Mouse (Mus musculus) G1E (cell line): ENCODE measurements around the gene Tmem214. TPM values are rescaled to one million over a fixed set of nuclear protein-coding genes. Genes with fewer than 3 reads are reported as not detected.

Experiments used
- ATAC-seq: 2 replicates; pipeline ENCODE4 v1.8.0; 2016; ENCODE audit warnings: mild to moderate bottlenecking; ENCODE audit not compliant: insufficient number of reproducible peaks, poor library complexity, low FRiP score, severe bottlenecking; ENCODE audit errors: extremely low read depth
- DNase-seq: peaks from one replicate; pipeline ENCODE4 v3.0.0; 2012; ENCODE audit warnings: low spot score
- H3K27me3 ChIP-seq: 2 replicates; pipeline ENCODE4 v1.6.1; 2012; ENCODE audit warnings: mild to moderate bottlenecking, low read length, inconsistent platforms; ENCODE audit not compliant: insufficient read depth
- H3K36me3 ChIP-seq: replicated peaks from 2 replicates; pipeline ENCODE3; 2012; ENCODE audit warnings: mild to moderate bottlenecking, inconsistent platforms
- H3K4me1 ChIP-seq: 2 replicates; pipeline ENCODE4 v1.6.1; 2012; ENCODE audit warnings: low read depth, low read length, inconsistent platforms, mixed read lengths; ENCODE audit not compliant: insufficient read depth
- H3K4me3 ChIP-seq: 2 replicates; pipeline ENCODE4 v1.5.1; 2012; ENCODE audit warnings: low read depth, mild to moderate bottlenecking, inconsistent platforms, low read length, moderate library complexity, mixed read lengths
- H3K9me3 ChIP-seq: replicated peaks from 2 replicates; pipeline ENCODE4 v1.6.1; 2012; ENCODE audit warnings: inconsistent platforms
- CTCF ChIP-seq: IDR thresholded peaks from 2 replicates; pipeline ENCODE4 v1.5.1; 2012; ENCODE audit warnings: low read depth, low read length, inconsistent platforms, mixed read lengths
- GATA1 ChIP-seq: IDR thresholded peaks from 2 replicates; pipeline ENCODE4 v1.6.1; 2012; ENCODE audit warnings: borderline replicate concordance, low read length, inconsistent platforms, mixed read lengths
- GATA2 ChIP-seq: IDR thresholded peaks from 2 replicates; pipeline ENCODE4 v1.6.1; 2012; ENCODE audit warnings: low read depth, low read length, inconsistent platforms, borderline replicate concordance
- POLR2AphosphoS5 ChIP-seq: IDR thresholded peaks from 2 replicates; pipeline ENCODE4 v1.6.1; 2012; ENCODE audit warnings: low read depth, low read length, inconsistent platforms; ENCODE audit not compliant: insufficient replicate concordance
- TAL1 ChIP-seq: conservative IDR thresholded peaks from 2 replicates; pipeline ENCODE4 v1.6.1; 2012; ENCODE audit warnings: low read depth, low read length, inconsistent platforms, mixed read lengths
- polyA plus RNA-seq: library from polyadenylated mRNA; stranded (reverse); fragments of >175 nt; gene quantifications from 2 replicates; pipeline ENCODE4 v1.2.3, GENCODE M21; 2012
- total RNA-seq, 2 experiments: library from RNA; stranded (forward) in 1 of 2; stranded (reverse) in 1 of 2; fragments of 200-1000 nt in 1 of 2; fragments of >200 nt in 1 of 2; fragmentation: Nextera tagmentation in 1 of 2; gene quantifications; 2 replicates each; pipeline ENCODE4 v1.2.3; 2014 to 2017

The Tmem214 gene
- total RNA-seq (2014; fragmentation: Nextera tagmentation), result 17.9 and 36.0 TPM in 2 replicates
- 19.2 and 19.6 TPM in 2 replicates for total RNA-seq (2017)
- 21.5 and 26.7 TPM in 2 replicates for polyA plus RNA-seq

GRCm38 (mm10) chr5:30867712-30868111 is at the start of gene Tmem214:
Tmem214 (plus strand) TSS chr5:30868012.
- no peak for ATAC-seq
- peaks cover 28% of the 10 kb centered on the region for H3K27me3 ChIP-seq
- TF ChIP-seq GATA1 (no peak), CTCF (no peak), POLR2AphosphoS5 (no peak), GATA2 (no peak), TAL1 (no peak)
- no peak for DNase-seq
- H3K4me1 ChIP-seq, result peaks cover 42% of the 10 kb centered on the region
- H3K9me3 ChIP-seq, result no peaks in the 10 kb centered on the region
- H3K4me3 ChIP-seq, result no peak within 1 kb of the TSS; the same call in 1 of the 2 replicates
- H3K36me3 ChIP-seq, result peaks cover 22% of the 10 kb centered on the region

- ATAC-seq, result no peak
- TF ChIP-seq TAL1, result no peak
- TF ChIP-seq POLR2AphosphoS5, result no peak
- TF ChIP-seq CTCF, result no peak
- TF ChIP-seq GATA1, result no peak
- TF ChIP-seq GATA2, result no peak
- DNase-seq, result no peak
- Histone ChIP-seq H3K9me3 (peaks cover 2% of the 10 kb centered on the region; the same call in 1 of the 2 replicates), H3K4me1 (peaks cover 9% of the 10 kb centered on the region; the same call in 1 of the 2 replicates), H3K36me3 (no peaks in the 10 kb centered on the region), H3K4me3 (no peak overlapping the region), H3K27me3 (peaks cover 44% of the 10 kb centered on the region)
Measured at GRCm38 (mm10) chr5:30818758-30819309, 49.0 kb upstream of the Tmem214 start.

GRCm38 (mm10) chr5:30822689-30823088 is 45.1 kb upstream of the Tmem214 start:
- H3K36me3 ChIP-seq, result no peaks in the 10 kb centered on the region
- peaks cover 37% of the 10 kb centered on the region for H3K27me3 ChIP-seq

DNA sequence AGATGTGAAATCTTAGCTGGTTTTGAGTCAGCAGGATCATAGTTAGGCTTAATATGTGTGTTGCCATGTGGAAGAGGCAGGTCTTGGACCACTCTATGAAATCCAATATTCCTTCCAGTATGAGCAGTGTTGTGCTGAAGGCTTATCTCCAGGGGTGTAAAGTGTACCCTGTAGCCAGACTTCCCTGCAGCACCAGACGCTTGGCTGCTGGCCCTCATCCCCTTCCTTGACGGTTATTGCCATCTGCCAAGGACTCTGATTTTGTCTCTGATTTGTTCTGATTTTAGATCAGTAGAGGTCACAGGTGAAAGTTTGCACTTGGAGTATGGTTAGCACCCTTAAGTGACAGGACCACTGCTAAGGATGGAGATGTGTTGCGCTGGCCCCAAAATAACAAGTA is 44.7 kb upstream of the Tmem214 start:
- H3K27me3 ChIP-seq, result peaks cover 37% of the 10 kb centered on the region
- no peaks in the 10 kb centered on the region for H3K4me1 ChIP-seq
- H3K36me3 ChIP-seq, result no peaks in the 10 kb centered on the region
- ATAC-seq (no peak), DNase-seq (no peak)
- TF ChIP-seq CTCF (no peak), TAL1 (no peak), GATA2 (no peak), GATA1 (no peak), POLR2AphosphoS5 (no peak)
- H3K4me3 ChIP-seq, result no peak overlapping the region
- no peaks in the 10 kb centered on the region for H3K9me3 ChIP-seq

More at GRCm38 (mm10) chr5:30822689-30823088, 45.1 kb upstream of the Tmem214 start:
- H3K4me1 ChIP-seq, result no peaks in the 10 kb centered on the region
- no peak for ATAC-seq
- H3K9me3 ChIP-seq, result no peaks in the 10 kb centered on the region
- DNase-seq, result no peak
- no peak for TF ChIP-seq GATA2
- TF ChIP-seq GATA1, result no peak
- TF ChIP-seq POLR2AphosphoS5, result no peak
- TF ChIP-seq CTCF, result no peak
- no peak for TF ChIP-seq TAL1
- no peak overlapping the region for H3K4me3 ChIP-seq

DNA sequence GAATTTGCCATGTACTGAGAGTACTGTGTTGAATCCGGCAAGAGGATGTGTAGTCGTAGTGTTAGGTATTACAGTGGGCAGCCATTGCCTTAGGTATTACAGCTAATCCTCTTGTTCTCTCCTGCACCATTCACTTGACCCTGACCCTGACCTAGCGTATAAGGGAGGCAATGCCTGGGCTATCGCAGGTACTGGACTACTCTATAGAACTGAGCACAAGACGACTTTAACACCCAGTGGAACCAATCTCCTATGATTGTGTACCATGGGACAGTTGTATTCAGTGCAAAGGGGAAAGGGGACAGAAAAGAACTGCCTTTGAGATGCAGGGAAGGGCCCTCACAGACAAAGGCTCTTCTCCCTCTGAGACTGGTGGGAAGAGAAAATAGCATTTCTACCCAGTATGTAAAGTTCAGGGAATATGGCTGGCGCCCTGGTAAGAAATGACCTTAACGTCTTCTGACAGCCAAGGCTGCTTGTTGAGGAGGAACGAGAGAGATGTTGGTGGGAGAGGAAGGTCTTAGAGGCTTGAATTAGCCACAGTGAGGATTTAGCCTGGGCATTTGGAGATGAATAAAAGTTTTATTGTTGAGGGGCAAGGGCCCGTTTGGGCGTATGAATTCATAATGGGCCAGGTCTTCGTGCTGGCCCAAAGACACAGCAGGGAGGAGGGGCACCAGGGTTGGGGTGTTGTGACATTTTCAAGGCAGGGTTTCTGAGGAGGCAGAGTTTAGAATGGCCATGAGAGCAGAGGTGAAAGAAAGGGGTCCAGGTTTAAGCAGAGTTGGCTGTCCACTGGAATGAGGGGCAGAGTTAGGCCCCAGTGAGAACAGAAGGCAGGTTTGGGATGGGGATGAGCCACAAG is 43.5 kb upstream of the Tmem214 start:
- H3K4me3 ChIP-seq, result no peak overlapping the region
- TF ChIP-seq CTCF, result no peak
- TF ChIP-seq GATA2, result no peak
- TF ChIP-seq POLR2AphosphoS5, result no peak
- no peak for TF ChIP-seq TAL1
- ATAC-seq, result no peak

DNA sequence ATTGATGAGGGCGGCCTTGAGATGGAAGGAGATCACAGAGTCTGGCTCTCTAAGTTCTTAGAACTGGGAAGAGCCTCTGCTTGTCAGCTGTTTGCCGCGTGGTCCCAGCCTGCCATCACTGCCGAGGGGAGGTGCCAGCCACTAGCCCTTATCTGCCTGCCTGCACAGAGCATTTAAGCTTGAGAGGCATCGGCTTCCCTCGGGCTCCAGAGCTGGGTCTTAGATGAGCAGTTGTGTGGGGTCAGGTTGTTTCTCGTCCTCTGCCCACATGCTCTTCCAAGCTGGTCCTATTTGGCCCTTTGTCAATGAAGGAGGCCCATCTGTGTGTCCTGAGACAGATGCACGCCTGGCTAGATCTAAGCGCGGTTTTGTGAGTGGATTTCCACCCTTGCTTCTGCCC is 42.6 kb upstream of the Tmem214 start:
- no peak overlapping the region for H3K4me3 ChIP-seq
- no peaks in the 10 kb centered on the region for H3K36me3 ChIP-seq
- H3K9me3 ChIP-seq, result no peaks in the 10 kb centered on the region
- TF ChIP-seq TAL1, result no peak
- no peak for TF ChIP-seq GATA2
- no peak for TF ChIP-seq POLR2AphosphoS5
- TF ChIP-seq GATA1, result no peak
- no peak for TF ChIP-seq CTCF
- no peaks in the 10 kb centered on the region for H3K4me1 ChIP-seq
- ATAC-seq (no peak), DNase-seq (no peak)
- H3K27me3 ChIP-seq, result peaks cover 27% of the 10 kb centered on the region

More for the DNA sequence above, 43.5 kb upstream of the Tmem214 start:
- no peaks in the 10 kb centered on the region for H3K9me3 ChIP-seq
- H3K36me3 ChIP-seq, result no peaks in the 10 kb centered on the region
- H3K27me3 ChIP-seq, result peaks cover 32% of the 10 kb centered on the region
- no peaks in the 10 kb centered on the region for H3K4me1 ChIP-seq
- DNase-seq, result no peak
